In the genomic region with DNA sequence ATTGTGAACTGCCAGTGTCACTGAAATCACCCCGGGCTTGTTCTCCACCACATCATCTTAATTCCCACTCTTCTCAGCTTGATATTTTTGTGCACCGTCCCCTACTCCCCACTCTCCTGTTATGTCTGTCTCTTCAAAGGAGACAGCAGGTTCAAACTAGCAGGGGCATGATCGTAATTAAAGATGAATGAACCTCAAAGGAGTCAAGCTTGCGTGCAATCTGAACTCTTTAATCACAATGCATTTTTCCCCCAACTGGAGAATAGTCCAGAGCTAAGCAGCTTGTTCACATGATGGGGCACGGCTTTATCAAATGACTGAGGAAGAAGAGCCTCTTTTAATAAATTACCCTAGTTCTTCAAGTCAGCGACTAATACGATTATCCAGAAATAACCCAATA, we compare ENCODE assay signal across 22 mouse cellular contexts.
"Had no signal": no experiment of that assay in that cellular context is flagged by ENCODE, and none has a peak within 500 bp of the region (broad histone marks: within the 10 kb centered on the region; RNA-seq: fewer than 3 reads in every experiment).

No protein-coding gene starts in this region.

- H3K27ac ChIP-seq: limb, embryonic 12.5 days; limb, embryonic 15.5 days; liver, embryonic 14.5 days; macrophage; neural tube, embryonic 13.5 days; stomach, postnatal 0 days had no signal

- H3K27me3 ChIP-seq: limb, embryonic 12.5 days; limb, embryonic 15.5 days; neural tube, embryonic 13.5 days had no signal

- H3K4me1 ChIP-seq: limb, embryonic 12.5 days; limb, embryonic 15.5 days had no signal

- H3K9ac ChIP-seq: limb, embryonic 12.5 days; limb, embryonic 15.5 days; liver, embryonic 14.5 days; liver, postnatal 0 days; lung, embryonic 14.5 days; neural tube, embryonic 13.5 days had no signal

- ATAC-seq: liver, postnatal 0 days; lung, postnatal 0 days; midbrain, embryonic 16.5 days had no signal

- DNase-seq: kidney, adult 9 months; kidney, postnatal 14 days; kidney, postnatal 4 days; left cerebral cortex, postnatal 4 days; liver, postnatal 0 days; lung, embryonic 14.5 days; right cerebral cortex, adult 18-20 months; right cerebral cortex, postnatal 14 days; right cerebral cortex, postnatal 4 days; thymus, adult 2 months; thymus, postnatal 14 days; thymus, postnatal 4 days had no signal

- H3K4me3 ChIP-seq: limb, embryonic 12.5 days; limb, embryonic 15.5 days; myocyte; neural tube, embryonic 13.5 days had no signal

- H3K36me3 ChIP-seq: limb, embryonic 12.5 days; limb, embryonic 15.5 days; neural tube, embryonic 13.5 days had no signal

- H3K4me2 ChIP-seq: limb, embryonic 12.5 days; limb, embryonic 15.5 days; liver, embryonic 11.5 days; lung, embryonic 14.5 days; neural tube, embryonic 13.5 days had no signal

- H3K9me3 ChIP-seq: limb, embryonic 12.5 days; limb, embryonic 15.5 days; neural tube, embryonic 13.5 days had no signal
